Mouse (Mus musculus): ENCODE data around the gene Dock3.

Gene Dock3

GRCm38 (mm10) chr9:107009841-107010240 lies 221.9 kb downstream of the Dock3 start:
- DNase-seq: no peak

GRCm38 (mm10) chr9:107003187-107003586 lies 228.5 kb downstream of the Dock3 start:
- no peak for DNase-seq

- no peak for DNase-seq
Observed at GRCm38 (mm10) chr9:106970742-106971141, 261.0 kb downstream of the Dock3 start.

- DNase-seq: no peak
Observed at GRCm38 (mm10) chr9:106958452-106958851, 273.3 kb downstream of the Dock3 start.

- DNase-seq: no peak
Observed at GRCm38 (mm10) chr9:106955486-106955885, 276.2 kb downstream of the Dock3 start.

- DNase-seq: no peak
Observed at GRCm38 (mm10) chr9:106934998-106935397, 296.7 kb downstream of the Dock3 start.

- DNase-seq: no peak
Observed at GRCm38 (mm10) chr9:106914878-106915277, 316.8 kb downstream of the Dock3 start.

- DNase-seq: no peak
Observed at GRCm38 (mm10) chr9:106913759-106914158, 317.9 kb downstream of the Dock3 start.

GRCm38 (mm10) chr9:106911624-106912023 lies 320.1 kb downstream of the Dock3 start:
- no peak for DNase-seq

GRCm38 (mm10) chr9:106908715-106909114 lies 323.0 kb downstream of the Dock3 start:
- no peak for DNase-seq

GRCm38 (mm10) chr9:106908174-106908573 lies 323.5 kb downstream of the Dock3 start:
- no peak for DNase-seq

GRCm38 (mm10) chr9:106906597-106906996 lies 325.1 kb downstream of the Dock3 start:
- no peak for DNase-seq

GRCm38 (mm10) chr9:106903791-106904134 lies 327.9 kb downstream of the Dock3 start:
- peak; percentile 39 for DNase-seq

- no peak for DNase-seq
Observed at GRCm38 (mm10) chr9:106903099-106903790, 328.5 kb downstream of the Dock3 start.

- no peak for DNase-seq
Observed at GRCm38 (mm10) chr9:106901596-106901995, 330.1 kb downstream of the Dock3 start.

- DNase-seq: no peak
Observed at GRCm38 (mm10) chr9:106898901-106899300, 332.8 kb downstream of the Dock3 start.

GRCm38 (mm10) chr9:106893327-106893726 lies 338.4 kb downstream of the Dock3 start:
- DNase-seq: no peak

- DNase-seq: no peak
Observed at GRCm38 (mm10) chr9:106892552-106892875, 339.2 kb downstream of the Dock3 start.

GRCm38 (mm10) chr9:106891829-106892551 lies 339.7 kb downstream of the Dock3 start, which contains the start of gene Manf:
Manf (minus strand) TSS chr9:106891979.
- peak; percentile 98 for DNase-seq

GRCm38 (mm10) chr9:106891341-106891741 lies 340.4 kb downstream of the Dock3 start:
- no peak for DNase-seq

GRCm38 (mm10) chr9:106890496-106891240 lies 341.0 kb downstream of the Dock3 start:
- DNase-seq: no peak

GRCm38 (mm10) chr9:106889321-106889720 lies 342.4 kb downstream of the Dock3 start:
- no peak for DNase-seq

- DNase-seq: no peak
Observed at GRCm38 (mm10) chr9:106888346-106888745, 343.4 kb downstream of the Dock3 start.
